Mouse (Mus musculus): Measurements from ENCODE around the gene Ajm1.

Gene Ajm1

GRCm38 (mm10) chr2:25583571-25583970 is 2.0 kb upstream of the Ajm1 start:
- no peak for DNase-seq (ENCODE audit: low read depth, low spot score)

GRCm38 (mm10) chr2:25583120-25583481 is 1.5 kb upstream of the Ajm1 start:
- no peak for DNase-seq (ENCODE audit: low read depth, low spot score)

- DNase-seq (ENCODE audit: low read depth, low spot score): no peak
Observed at GRCm38 (mm10) chr2:25582466-25583119, 1.0 kb upstream of the Ajm1 start.

- DNase-seq (ENCODE audit: low read depth, low spot score): no peak
Observed at GRCm38 (mm10) chr2:25581901-25582301, 344 bp upstream of the Ajm1 start.

- no peak for DNase-seq (ENCODE audit: low read depth, low spot score)
Observed at GRCm38 (mm10) chr2:25580621-25581101, 896 bp downstream of the Ajm1 start.

- peak; percentile 22 for DNase-seq (ENCODE audit: low read depth, low spot score)
Observed at GRCm38 (mm10) chr2:25579737-25580460, 1.7 kb downstream of the Ajm1 start.

GRCm38 (mm10) chr2:25578796-25579736 is 2.5 kb downstream of the Ajm1 start:
- DNase-seq (ENCODE audit: low read depth, low spot score): no peak

- DNase-seq (ENCODE audit: low read depth, low spot score): no peak
Observed at GRCm38 (mm10) chr2:25577951-25578795, 3.4 kb downstream of the Ajm1 start.

GRCm38 (mm10) chr2:25576965-25577891 is 4.3 kb downstream of the Ajm1 start:
- no peak for DNase-seq (ENCODE audit: low read depth, low spot score)

GRCm38 (mm10) chr2:25576028-25576850 is 5.3 kb downstream of the Ajm1 start:
- no peak for DNase-seq (ENCODE audit: low read depth, low spot score)

- DNase-seq (ENCODE audit: low read depth, low spot score): peak; percentile 27
Observed at GRCm38 (mm10) chr2:25575432-25576027, 6.0 kb downstream of the Ajm1 start.

- peak; percentile 97 for DNase-seq (ENCODE audit: low read depth, low spot score)
Observed at GRCm38 (mm10) chr2:25574579-25575431, 6.8 kb downstream of the Ajm1 start, which contains the start of the genes Mamdc4 and Phpt1. TSS of gene Mamdc4 (minus strand) at chr2:25574845. TSS of gene Phpt1 (minus strand) at chr2:25575224.

GRCm38 (mm10) chr2:25574136-25574535 is 7.4 kb downstream of the Ajm1 start:
- DNase-seq (ENCODE audit: low read depth, low spot score): no peak

GRCm38 (mm10) chr2:25573068-25573467 is 8.5 kb downstream of the Ajm1 start:
- DNase-seq (ENCODE audit: low read depth, low spot score): no peak

- no peak for DNase-seq (ENCODE audit: low read depth, low spot score)
Observed at GRCm38 (mm10) chr2:25571221-25571620, 10.3 kb downstream of the Ajm1 start.

- DNase-seq (ENCODE audit: low read depth, low spot score): no peak
Observed at GRCm38 (mm10) chr2:25569323-25569722, 12.2 kb downstream of the Ajm1 start.

GRCm38 (mm10) chr2:25568473-25569019 is 13.0 kb downstream of the Ajm1 start:
- no peak for DNase-seq (ENCODE audit: low read depth, low spot score)
